Mouse (Mus musculus) Muller cell, postnatal 12 days (primary cell): Measurements from ENCODE around the gene Slco2a1.

Experiments used
- DNase-seq: peaks from one replicate; pipeline ENCODE4 v3.0.0-alpha.2; 2015; ENCODE audit errors: inconsistent ontology term

The Slco2a1 gene

GRCm38 (mm10) chr9:103082246-103082975 is 93.9 kb downstream of the Slco2a1 start:
- no peak for DNase-seq

DNA sequence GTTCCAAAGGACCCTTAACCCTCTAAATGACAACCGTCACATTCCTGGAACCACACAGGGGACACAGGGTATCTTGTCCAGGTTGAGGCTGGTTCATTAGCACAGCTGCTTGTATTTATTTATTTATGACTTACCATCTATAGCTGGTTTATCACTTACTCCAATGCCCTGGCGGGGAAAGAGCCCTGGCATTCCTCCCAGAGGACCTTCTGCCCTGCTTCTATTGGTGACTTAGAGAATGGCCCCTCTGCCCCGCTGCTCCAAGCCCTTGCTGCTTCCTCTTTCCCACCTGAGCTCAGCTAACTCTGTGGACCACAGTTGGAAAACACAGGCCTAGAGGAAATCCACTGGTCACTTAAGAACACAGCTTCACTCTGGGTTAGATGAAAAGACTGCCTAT is 94.9 kb downstream of the Slco2a1 start:
- DNase-seq: no peak

GRCm38 (mm10) chr9:103086736-103087135 is 98.2 kb downstream of the Slco2a1 start:
- no peak for DNase-seq

- DNase-seq: no peak
These were observed 98.8 kb downstream of the Slco2a1 start for GRCm38 (mm10) chr9:103087301-103087700.

DNA sequence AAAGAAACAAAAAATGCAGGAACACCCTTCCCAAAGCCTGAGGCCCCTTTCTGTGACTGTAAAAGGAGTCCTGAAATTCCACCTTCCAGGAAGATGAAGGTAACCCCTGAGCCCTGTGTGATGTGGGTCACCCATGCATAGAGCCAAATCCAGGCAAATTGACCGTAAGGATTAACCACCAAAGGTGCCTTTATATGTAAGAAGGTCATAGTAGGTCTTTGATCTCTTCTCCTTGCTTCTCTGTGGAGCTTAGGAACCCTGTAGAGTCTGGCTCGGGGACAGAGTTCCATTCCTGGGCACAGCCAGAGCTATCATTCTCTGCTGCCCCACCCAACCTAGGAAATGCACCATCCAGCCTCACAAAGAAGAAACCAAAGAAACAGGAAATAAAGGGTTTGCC is 100.1 kb downstream of the Slco2a1 start:
- no peak for DNase-seq

DNA sequence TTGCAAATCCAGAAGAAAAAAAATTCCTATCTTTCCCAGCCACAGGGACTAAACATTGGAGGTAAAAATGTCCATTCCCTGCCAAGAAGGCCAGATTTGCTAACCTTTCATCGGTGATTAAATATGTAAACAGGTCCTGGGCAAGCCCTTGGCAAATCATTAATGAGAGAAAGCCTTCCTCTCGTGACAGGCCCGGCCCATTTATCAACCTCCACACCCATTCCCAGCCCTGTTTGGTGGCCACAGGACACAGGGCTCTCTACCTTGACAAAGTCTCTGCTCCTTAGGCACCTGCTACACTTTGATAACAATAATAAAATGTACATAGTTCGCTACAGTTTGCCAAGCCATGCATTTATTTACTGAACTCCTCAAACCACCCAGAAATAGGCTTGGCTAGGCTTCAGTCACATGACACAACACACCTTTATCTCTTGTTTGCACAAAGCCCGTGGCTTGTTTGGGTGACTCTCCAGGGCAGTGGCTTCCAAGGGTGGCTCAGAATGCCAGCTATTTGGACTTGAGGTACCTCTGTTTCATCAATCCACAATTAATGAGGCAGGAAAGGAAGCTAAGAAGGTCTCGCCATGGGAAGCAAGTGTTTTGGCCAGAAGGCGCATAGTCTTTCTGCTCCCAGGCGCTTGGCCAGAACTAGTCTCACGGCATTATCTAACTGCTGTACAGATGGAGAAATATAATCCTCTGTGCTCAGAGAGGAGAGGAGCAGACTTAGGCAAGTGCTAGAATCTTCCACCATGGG is 101.8 kb downstream of the Slco2a1 start:
- DNase-seq: no peak

DNA sequence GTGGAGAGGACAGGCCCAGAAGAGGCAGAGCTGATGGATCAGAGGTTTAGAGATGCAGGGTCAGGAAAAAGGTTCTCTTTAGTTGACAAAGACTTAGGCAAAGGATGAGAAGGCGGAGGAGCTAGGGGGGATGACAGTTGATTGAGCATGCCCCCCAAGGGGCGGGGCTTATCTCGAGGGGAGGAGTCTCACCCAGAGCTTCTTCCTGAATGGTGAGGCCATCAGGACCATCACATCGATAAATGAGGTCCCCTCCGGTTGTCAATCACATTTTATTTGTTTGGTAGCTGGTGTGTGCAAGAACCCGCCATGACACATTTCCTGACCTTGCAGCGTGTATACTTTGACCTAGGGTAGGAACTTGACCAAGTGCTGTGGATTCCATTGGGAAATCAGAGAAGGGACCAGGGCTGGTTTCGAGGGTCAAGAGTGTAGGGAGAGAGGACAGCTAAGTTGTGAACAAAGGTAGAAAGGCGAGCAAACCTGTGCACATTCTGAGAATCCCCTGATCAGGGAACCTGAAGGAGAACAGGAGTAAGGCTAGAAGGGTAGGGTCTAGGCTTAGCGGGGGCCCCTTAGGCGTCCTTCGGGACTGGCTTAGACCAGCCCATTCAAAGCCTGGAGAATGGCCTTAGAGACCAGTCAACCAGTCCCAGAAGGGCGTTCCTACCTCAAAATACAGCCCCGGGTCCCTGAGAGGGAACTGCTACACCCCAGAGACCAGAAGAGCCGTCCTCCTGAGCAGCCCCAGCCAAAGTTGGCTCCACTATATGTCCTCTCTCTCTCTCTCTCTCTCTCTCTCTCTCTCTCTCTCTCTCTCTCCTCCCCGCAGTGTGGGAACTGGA is 102.7 kb downstream of the Slco2a1 start:
- DNase-seq: no peak

DNA sequence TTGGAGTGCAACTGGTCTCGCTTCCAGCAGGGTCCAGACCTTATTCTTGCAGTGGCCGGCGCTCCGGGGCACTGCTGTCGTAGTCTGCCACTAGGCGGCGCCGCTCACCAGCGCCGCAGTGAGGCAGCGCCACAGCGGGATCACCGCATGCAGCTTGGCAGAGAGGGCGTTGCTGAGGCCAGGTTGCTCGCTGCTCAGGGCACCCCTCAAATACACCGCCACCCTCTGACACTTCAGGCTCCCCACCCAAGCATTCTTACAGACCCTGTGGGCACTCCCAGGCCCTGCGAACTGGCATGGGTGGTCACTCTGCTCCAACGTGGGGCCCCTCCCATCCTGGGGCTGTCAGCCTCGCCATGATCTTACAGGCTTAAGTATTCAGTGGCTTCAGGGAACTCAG is 103.7 kb downstream of the Slco2a1 start:
- DNase-seq: peak; percentile 76

GRCm38 (mm10) chr9:103093681-103094080 is 105.2 kb downstream of the Slco2a1 start:
- no peak for DNase-seq

DNA sequence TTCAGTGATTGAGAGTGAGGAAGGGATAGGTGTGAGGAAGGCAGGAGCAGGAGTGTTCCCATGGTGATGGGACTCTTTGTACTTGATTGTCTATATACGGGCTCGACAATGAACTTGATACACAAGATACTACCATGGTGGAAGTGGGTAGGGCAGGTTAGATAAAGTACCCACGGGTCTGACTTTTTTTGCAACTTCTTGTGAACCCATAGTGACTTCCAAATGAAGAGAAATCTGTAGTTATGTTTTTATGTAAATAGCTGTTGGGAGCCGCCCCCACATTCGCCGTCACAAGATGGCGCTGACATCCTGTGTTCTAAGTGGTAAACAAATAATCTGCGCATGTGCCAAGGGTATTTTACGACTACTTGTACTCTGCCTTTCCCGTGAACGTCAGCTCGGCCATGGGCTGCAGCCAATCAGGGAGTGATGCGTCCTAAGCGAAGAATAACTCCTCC is 119.9 kb downstream of the Slco2a1 start:
- DNase-seq: peak; percentile 73

DNA sequence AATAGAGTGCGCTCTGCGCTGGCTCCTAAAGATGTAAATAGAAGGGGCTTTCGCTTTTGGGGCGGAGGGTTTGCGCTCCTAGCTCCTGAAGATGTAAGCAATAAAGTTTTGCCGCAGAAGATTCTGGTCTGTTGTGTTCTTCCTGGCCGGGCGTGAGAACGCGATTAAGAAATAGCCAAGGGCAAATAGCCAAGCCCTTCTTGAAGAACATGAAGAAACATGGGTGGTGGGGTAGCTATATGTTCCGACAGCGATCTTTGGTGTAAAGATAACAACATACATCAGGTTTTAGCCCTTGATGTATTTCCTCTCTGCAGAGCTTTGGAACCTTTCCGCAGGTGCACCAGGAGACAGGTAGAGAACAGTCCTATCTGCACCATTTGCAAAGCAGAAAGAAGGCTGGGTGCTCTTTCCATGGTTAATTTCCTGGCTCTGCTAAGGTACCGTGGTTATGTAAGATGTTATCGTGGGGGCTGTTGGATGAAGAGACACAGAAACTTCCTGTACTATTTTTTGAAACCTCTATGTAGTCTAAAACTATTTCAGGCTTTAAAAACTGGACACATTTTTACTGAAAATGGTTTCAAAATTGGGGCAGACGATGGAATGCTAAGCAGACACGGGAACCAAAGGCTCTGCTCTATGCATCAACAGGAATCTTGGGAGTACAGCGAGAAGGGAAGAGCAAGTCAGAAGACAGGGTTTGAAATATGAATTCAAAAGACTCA is 120.6 kb downstream of the Slco2a1 start:
- peak; percentile 43 for DNase-seq

DNA sequence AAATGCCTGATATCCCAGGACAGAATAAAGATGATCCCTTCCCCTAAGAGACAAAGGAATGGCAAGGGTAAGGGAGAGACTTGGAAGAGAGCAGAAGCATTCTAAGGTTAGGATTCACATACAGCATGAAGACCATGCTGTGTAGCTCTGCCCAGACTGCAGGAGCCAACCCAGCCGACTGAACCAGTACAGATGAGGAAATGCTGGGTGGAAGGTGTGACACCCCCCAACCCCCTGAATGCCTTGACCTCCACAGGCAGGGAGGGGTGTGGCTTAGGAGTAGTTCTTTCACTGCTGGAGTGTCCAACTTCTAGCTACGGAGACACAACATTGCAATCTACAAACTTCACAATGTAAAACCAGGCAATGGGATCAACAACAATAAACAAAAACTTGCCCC is 121.4 kb downstream of the Slco2a1 start:
- DNase-seq: no peak

GRCm38 (mm10) chr9:103110727-103111501 is 122.4 kb downstream of the Slco2a1 start:
- DNase-seq: no peak

- DNase-seq: peak; percentile 74
These were observed 123.3 kb downstream of the Slco2a1 start, which contains the start of gene Rab6b for GRCm38 (mm10) chr9:103111621-103112470. Gene Rab6b, plus strand, starts transcription at chr9:103111787.

GRCm38 (mm10) chr9:103112471-103113271 is 124.2 kb downstream of the Slco2a1 start:
- DNase-seq: no peak

- DNase-seq: no peak
These were observed 124.8 kb downstream of the Slco2a1 start for GRCm38 (mm10) chr9:103113351-103113750.

DNA sequence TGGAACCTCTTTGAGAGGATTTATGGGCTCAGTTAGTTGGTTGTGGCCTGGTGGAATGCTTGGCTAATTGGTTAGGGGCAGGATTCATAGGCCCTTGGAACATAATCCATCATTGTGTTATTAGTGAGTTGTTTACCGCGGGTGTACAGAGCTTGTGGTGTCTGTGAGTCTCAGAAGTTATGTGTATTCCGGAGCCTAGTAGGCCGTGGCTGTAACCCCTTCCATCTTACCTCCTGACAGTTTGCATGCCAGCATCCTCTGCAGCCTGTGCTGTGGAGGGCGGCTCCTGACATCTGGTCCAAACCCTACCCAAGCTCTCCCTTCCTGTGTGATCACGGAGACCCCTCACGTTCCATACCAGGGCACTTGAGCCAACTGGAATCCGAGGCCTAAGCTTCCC is 125.8 kb downstream of the Slco2a1 start:
- DNase-seq: no peak

GRCm38 (mm10) chr9:103114901-103115300 is 126.4 kb downstream of the Slco2a1 start:
- DNase-seq: no peak

DNA sequence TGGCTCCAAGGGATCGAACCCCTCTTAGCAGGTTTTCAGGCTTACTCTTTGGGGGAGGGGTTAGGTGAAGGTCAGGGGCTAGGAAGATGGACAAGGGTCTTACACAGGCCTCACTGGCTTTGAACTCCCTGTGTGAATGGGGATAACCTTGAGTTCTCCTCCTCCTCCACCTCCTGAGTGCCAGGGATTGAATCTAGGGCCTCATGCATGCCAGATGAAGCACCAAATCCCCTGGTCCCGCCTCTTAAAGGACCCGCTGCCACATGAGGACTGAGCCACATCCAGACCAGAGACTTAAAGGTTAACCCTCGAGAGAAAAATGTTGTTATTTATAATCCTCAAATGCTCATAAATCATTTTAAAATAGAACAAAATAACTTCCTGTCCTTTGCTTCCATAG is 128.4 kb downstream of the Slco2a1 start:
- no peak for DNase-seq
